In the genomic region with DNA sequence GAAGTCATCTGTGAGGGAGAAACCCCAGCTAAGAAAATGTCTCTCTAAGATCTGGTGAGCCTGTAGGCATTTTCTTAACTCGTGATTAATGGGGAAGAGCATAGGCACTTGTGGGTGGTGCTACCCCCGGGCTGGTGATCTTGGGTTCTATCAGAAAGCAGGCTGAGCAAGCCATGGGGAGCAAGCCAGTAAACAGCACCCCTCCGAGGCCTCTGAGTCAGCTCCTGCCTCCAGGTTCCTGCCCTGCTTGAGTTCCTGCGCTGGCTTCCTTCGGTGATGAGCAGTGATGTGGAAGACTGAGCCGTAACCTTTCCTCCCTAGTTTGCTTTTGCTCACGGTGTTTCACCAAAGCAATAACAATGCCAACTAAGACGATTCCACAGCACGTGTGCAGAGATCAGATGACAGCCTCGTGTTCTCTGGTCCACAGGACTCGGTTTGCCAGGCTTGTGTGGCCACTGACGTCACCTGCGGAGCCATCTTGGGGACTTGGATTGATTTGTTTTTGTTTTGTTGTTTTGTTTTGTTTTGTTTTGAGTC, we compare ENCODE assay signal across 19 mouse cellular contexts. TPM values are rescaled to one million over a fixed set of nuclear protein-coding genes. Genes with fewer than 3 reads are reported as not detected.
DNase-seq lines count a peak whose midpoint lies in the region; ATAC-seq and TF ChIP-seq lines count a peak whose summit lies in the region.
"Had no signal": no experiment of that assay in that cellular context is flagged by ENCODE, and none has a peak within 500 bp of the region (broad histone marks: within the 10 kb centered on the region; RNA-seq: fewer than 3 reads in every experiment).

No protein-coding gene starts in this region.

- no peak for ATAC-seq in frontal cortex, adult (ENCODE audit: low TSS enrichment)
- ATAC-seq: activated CD4-positive, CD25-positive, alpha-beta regulatory T cell, adult 4 months; forebrain, embryonic 15.5 days had no signal

- H3K27ac ChIP-seq in kidney, adult 2 months (ENCODE audit: insufficient read depth, low read depth, low read length), result peak overlapping the region; percentile 86
- H3K27ac ChIP-seq: embryonic facial prominence, embryonic 12.5 days; forebrain, embryonic 15.5 days; heart, embryonic 10.5 days; hindbrain, embryonic 12.5 days had no signal

- H3K4me1 ChIP-seq in kidney, adult 2 months (ENCODE audit: control insufficient read depth, insufficient read depth, low read length), result peaks cover 11% of the 10 kb centered on the region
- H3K4me1 ChIP-seq: embryonic facial prominence, embryonic 12.5 days; forebrain, embryonic 15.5 days; heart, embryonic 10.5 days had no signal

- no peak for TF ChIP-seq CTCF in kidney, adult 2 months (conservative IDR thresholded peaks at IDR 0.05; ENCODE audit: insufficient read depth, insufficient read length, low read depth, low read length)

- no peak for TF ChIP-seq POLR2A in kidney, adult 2 months (IDR thresholded peaks at IDR 0.05; ENCODE audit: low read depth, low read length)

- peak; percentile 93 for DNase-seq in kidney, adult 2 months
- DNase-seq in kidney, postnatal 10 days, result no peak
- DNase-seq in R1 (ENCODE audit: low read depth, low spot score), result peak; percentile 52
- peak; percentile 22 for DNase-seq in kidney, postnatal 14 days
- DNase-seq in right cerebral cortex, adult 2 months (ENCODE audit: low spot score in 2 of 2), result no peak
- DNase-seq: adrenal gland, postnatal 14 days; cerebellum, adult 11-12 months; cerebellum, adult 9-10 months; cerebellum, postnatal 25 days; gastrocnemius, postnatal 10 days; heart, adult 18-20 months; heart, postnatal 10 days; heart, postnatal 4 days had no signal

- WGBS in kidney, adult 2 months, result 46% methylated on average over 13 of the region's 13 CpGs

- no peak overlapping the region for H3K4me3 ChIP-seq in kidney, adult 2 months (ENCODE audit: insufficient read depth, low read depth, low read length)
- H3K4me3 ChIP-seq: embryonic facial prominence, embryonic 12.5 days; forebrain, embryonic 15.5 days; heart, embryonic 10.5 days; hindbrain, embryonic 12.5 days had no signal

- H3K36me3 ChIP-seq in kidney, adult 2 months (ENCODE audit: control insufficient read depth, insufficient read depth, low read length), result no peaks in the 10 kb centered on the region
- H3K36me3 ChIP-seq: embryonic facial prominence, embryonic 12.5 days; forebrain, embryonic 15.5 days; heart, embryonic 10.5 days; hindbrain, embryonic 12.5 days had no signal

- H3K27me3 ChIP-seq in kidney, adult 2 months (replicated peaks; ENCODE audit: control insufficient read depth, insufficient read depth, low read length), result no peaks in the 10 kb centered on the region
- H3K27me3 ChIP-seq: embryonic facial prominence, embryonic 12.5 days; forebrain, embryonic 15.5 days; hindbrain, embryonic 12.5 days had no signal

RNA-seq across cellular contexts. Expression of a gene that starts 26.9 kb away (rescaled TPM):
- 1,603 and 1,750 TPM in 2 replicates for polyA plus RNA-seq in kidney, adult 2 months (2012; rRNA removed)

RNA-seq across cellular contexts. Expression of a gene that starts 31.4 kb away (rescaled TPM):
- polyA plus RNA-seq in kidney, adult 2 months (2012; rRNA removed), result 3.6 and 4.3 TPM in 2 replicates

Comparison
In these comparisons a context has a peak if more than half of its experiments do, and no peak if none do; other contexts are left out.
1. DNase-seq: peak in kidney, adult 2 months (single experiment), R1 (single experiment) and kidney, postnatal 14 days (single experiment); none in kidney, postnatal 10 days (single experiment) and right cerebral cortex, adult 2 months (0 of 2).